Mouse (Mus musculus): Measurements from ENCODE around the gene Olfr633.
"Not testable (repeated sequence)": the region's sequence is repeated elsewhere in the genome, so short reads cannot be mapped to it uniquely, and the experiment has no call there.

Olfr633 gene

GRCm38 (mm10) chr7:103944137-103944536 is at the start of gene Olfr633:
TSS of gene Olfr633 (plus strand) at chr7:103944437.
- no peak for DNase-seq (ENCODE audit: low spot score)

GRCm38 (mm10) chr7:103903187-103903586 is 41.0 kb upstream of the Olfr633 start, which contains the start of gene Olfr65:
TSS of gene Olfr65 (plus strand) at chr7:103903487.
- DNase-seq (ENCODE audit: low spot score) = no peak

- no peak for DNase-seq (ENCODE audit: low spot score)
These were observed 34.2 kb upstream of the Olfr633 start for GRCm38 (mm10) chr7:103910047-103910446.

GRCm38 (mm10) chr7:103912969-103913511 is 31.2 kb upstream of the Olfr633 start:
- no peak for DNase-seq (ENCODE audit: low spot score)

GRCm38 (mm10) chr7:103915338-103915737 is 28.9 kb upstream of the Olfr633 start:
- no peak for DNase-seq (ENCODE audit: low spot score)

GRCm38 (mm10) chr7:103928525-103928924 is 15.7 kb upstream of the Olfr633 start, which contains the start of gene Olfr631:
TSS of gene Olfr631 (plus strand) at chr7:103928825.
- DNase-seq (ENCODE audit: low spot score) = no peak

GRCm38 (mm10) chr7:103934264-103934663 is 10.0 kb upstream of the Olfr633 start, which contains the start of gene Olfr632:
TSS of gene Olfr632 (plus strand) at chr7:103934347.
- no peak for DNase-seq (ENCODE audit: low spot score)

- DNase-seq (ENCODE audit: low spot score) = peak; percentile 58
These were observed 1.5 kb upstream of the Olfr633 start for GRCm38 (mm10) chr7:103942730-103943129.

GRCm38 (mm10) chr7:103966873-103967272 is 22.6 kb downstream of the Olfr633 start:
- not testable (repeated sequence) for DNase-seq (ENCODE audit: low spot score)

GRCm38 (mm10) chr7:103970852-103971251 is 26.6 kb downstream of the Olfr633 start, which contains the start of gene Olfr635:
TSS of gene Olfr635 (plus strand) at chr7:103971152.
- DNase-seq (ENCODE audit: low spot score) = no peak

- DNase-seq (ENCODE audit: low spot score) = no peak
These were observed 27.5 kb downstream of the Olfr633 start for GRCm38 (mm10) chr7:103971782-103972181.

GRCm38 (mm10) chr7:103998446-103998845 is 54.2 kb downstream of the Olfr633 start, which contains the start of gene Olfr638:
TSS of gene Olfr638 (plus strand) at chr7:103998746.
- DNase-seq (ENCODE audit: low spot score) = no peak

Data from MN1 (cell line).